Mouse (Mus musculus) left cerebral cortex, postnatal 36 days (tissue): Measurements from ENCODE around the gene Dgkb. TPM values are rescaled to one million over a fixed set of nuclear protein-coding genes. Genes with fewer than 3 reads are reported as not detected.

Experiments
- DNase-seq, 2 experiments: peaks; one replicate each; pipeline ENCODE4 v3.0.0; 2021 to 2022; ENCODE audit warnings: low spot score in 2 of 2, mixed read lengths in 1 of 2
- intact Hi-C: fragments of 180-260 bp; cut with DNase I; formaldehyde crosslinking; loops from one replicate; pipeline ENCODE4 v1.15.1; 2025
- total RNA-seq, 2 experiments: library from RNA; stranded (reverse); gene quantifications; 2 replicates each; pipeline ENCODE4 v1.2.3; 2021

Gene Dgkb
- total RNA-seq, 2 experiments from 2014 or later: 115 to 139 TPM

- no peak for DNase-seq
- intact Hi-C loops: no loop called here
Measured at GRCm38 (mm10) chr12:37985352-37985751, 167.8 kb downstream of the Dgkb start.

GRCm38 (mm10) chr12:37988066-37988591, 170.6 kb downstream of the Dgkb start:
- DNase-seq: no peak
- intact Hi-C loops: no loop called here

DNA sequence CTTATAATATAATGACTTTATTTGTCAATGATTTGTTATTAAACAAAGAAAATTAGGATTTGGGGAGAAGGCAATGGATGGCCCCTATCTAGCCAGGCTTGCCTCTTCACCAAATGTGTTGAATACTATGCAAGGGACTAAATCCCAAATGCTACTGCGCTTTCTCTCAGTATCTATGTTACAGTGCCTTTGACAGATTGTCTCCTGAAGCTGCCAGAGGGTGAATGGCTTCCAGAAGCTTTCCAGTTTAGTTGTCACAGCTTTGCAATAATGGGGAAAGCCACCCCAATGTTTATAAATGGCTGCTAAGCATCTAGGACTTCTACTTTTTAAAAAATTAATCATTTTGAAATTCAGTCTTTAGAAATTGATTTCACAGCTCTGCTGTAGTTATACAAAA, 175.7 kb downstream of the Dgkb start:
- intact Hi-C loops: no loop called here
- DNase-seq: no peak

DNA sequence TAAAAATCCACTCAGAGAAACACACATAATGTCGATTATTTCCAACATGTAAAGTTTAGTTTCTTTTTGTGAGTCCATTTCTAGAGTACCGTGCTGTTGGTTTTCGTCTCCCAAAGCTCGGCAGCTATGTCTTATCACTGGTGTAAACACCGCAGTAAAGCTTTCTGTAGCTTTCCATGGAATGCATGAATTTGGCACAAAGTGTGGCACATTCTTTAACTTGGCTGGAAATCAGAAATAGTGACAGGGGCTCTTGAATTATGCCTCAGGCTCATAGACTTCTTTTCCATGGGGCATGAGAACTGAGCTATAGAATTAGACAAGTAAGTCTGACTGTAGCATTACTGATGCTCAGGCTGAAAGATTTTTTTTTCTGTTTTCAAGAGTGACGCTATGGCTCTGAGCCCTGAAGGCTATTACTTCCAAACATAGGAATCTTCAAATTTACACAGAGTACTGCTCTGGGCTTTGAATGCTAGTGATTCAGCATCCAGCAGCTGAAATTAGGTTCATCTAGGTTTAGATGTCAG, 179.0 kb downstream of the Dgkb start:
- DNase-seq: no peak
- intact Hi-C loops: no loop called here

GRCm38 (mm10) chr12:38017674-38018073, 200.1 kb downstream of the Dgkb start:
- no peak for DNase-seq
- intact Hi-C loops: no loop called here

GRCm38 (mm10) chr12:38047256-38047655, 229.7 kb downstream of the Dgkb start:
- no peak for DNase-seq
- intact Hi-C loops: no loop called here

DNA sequence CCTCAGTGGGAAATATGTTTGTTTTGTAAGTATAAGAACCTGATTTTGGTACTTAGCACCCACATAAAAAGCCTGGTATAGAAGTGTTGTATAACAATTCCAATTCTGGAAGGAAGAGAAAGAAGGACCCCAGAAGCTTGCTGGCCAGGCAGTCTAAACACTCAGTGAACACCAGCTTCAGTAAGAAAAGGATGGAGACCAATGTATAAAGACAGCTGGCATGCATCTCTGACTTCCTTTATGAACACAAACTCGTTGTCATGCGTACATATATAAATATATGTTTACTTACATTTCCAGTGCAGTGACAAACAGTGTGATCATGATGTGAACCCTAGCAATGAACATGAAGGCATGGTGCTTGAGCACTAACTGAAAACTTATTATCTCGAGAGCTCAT, 270.7 kb downstream of the Dgkb start:
- DNase-seq: no peak
- intact Hi-C loops: no loop called here

- intact Hi-C loops: loop anchor here (5.0 to 10.0 kb wide), 3 partner anchors 340 to 1397 kb away; no protein-coding TSS in a partner anchor
- DNase-seq: no peak
Measured at GRCm38 (mm10) chr12:38111928-38112327, 294.4 kb downstream of the Dgkb start.

DNA sequence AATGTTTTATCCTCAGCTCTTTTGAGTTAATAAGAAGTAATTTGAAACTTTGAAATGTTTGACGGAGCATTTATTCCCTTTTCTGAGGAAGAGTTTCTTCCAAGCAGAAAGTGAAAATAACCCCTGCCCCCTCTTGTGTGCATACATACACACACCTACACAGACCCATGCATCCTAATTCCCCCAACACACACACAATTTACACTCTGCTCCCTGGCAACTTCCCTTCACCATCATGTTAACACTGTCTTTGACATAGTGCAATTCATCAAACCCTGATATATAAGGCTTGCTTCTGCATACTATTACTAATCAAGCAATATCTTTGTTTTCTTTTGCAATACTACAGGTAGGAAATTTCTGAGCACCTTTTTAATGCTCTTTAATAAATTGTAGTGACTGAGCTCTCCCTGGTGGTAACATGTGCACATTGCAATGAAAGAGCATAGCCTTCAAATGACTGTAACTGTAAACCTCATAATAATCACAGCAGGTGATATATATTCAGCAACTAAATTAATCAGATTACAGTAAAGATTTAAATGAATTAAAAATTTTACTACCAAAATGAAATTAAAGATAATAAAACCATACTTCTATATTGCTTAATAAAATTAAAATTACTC, 297.6 kb downstream of the Dgkb start:
- no peak for DNase-seq
- intact Hi-C loops: loop anchor here (5.0 to 10.0 kb wide), 4 partner anchors 233 to 1400 kb away; no protein-coding TSS in a partner anchor

GRCm38 (mm10) chr12:38123524-38123923, 306.0 kb downstream of the Dgkb start:
- intact Hi-C loops: no loop called here

DNA sequence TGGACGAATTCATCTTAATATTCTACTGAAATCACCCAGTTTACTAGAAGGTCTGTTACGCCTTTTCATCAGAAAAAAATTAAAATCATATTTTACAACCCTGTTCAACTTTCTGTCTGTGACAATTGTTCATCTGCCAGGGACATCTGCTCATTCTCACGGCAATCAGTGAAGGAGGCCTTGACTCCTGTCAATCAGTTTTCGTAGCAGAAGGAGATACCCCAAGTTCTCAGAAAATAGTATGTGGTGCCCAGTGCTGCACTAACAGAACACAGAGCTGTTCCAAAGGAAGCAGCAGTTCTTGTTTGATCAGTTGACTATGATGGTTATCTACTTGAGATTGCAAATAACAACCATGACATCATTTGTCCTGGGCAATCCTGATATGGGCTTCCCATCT, 307.8 kb downstream of the Dgkb start:
- intact Hi-C loops: no loop called here
- no peak for DNase-seq

More at GRCm38 (mm10) chr12:38123524-38123923, 306.0 kb downstream of the Dgkb start:
- no peak for DNase-seq

GRCm38 (mm10) chr12:38130209-38130915, 312.8 kb downstream of the Dgkb start:
- intact Hi-C loops: loop anchor here (2.0 kb wide), 1 partner anchor 1364 kb away; no protein-coding TSS in a partner anchor
- DNase-seq: no peak

- DNase-seq: no peak
- intact Hi-C loops: no loop called here
Measured at GRCm38 (mm10) chr12:38136379-38136778, 318.9 kb downstream of the Dgkb start.

DNA sequence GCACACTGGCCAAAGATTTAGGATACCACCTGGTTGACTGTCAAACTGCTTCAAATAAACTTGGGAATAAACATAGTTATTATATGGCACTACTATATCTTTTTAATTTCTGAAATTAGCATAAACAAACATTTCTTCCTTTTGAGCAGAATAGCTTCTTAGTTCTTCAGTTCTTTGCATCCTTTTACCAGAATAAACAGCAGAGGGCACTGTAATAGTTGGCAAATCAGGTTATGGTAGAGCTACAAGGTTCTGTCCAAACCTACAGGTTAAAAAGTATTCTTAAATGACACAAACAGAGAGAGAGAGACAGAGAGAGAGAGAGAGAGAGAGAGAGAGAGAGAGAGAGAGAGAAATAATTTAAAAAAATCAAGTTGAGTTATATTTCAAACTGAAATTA, 322.5 kb downstream of the Dgkb start:
- DNase-seq: no peak
- intact Hi-C loops: loop anchor here (10.0 kb wide), 1 partner anchor 645 kb away; no protein-coding TSS in a partner anchor

DNA sequence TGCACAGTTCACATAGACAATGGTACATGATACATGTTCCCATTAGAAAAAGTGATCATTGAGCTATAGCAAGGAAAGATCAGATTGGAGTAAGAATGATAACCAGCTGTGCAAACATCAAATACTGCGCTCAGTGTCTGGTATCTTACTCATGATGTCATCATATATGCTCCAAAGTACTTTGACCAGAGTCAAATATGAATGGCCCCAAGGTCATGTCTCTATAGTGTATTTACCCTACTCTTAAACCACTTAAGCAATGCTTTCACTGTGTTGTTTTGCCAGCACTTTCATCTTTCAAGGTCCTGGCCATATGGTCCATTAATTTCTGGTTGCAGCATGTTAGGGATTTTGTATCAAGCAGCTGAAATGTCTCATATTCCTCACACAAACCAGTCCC, 415.1 kb downstream of the Dgkb start:
- intact Hi-C loops: no loop called here
- DNase-seq: no peak

- intact Hi-C loops: no loop called here
- DNase-seq: no peak
Measured at GRCm38 (mm10) chr12:38268856-38269255, 451.3 kb downstream of the Dgkb start.

DNA sequence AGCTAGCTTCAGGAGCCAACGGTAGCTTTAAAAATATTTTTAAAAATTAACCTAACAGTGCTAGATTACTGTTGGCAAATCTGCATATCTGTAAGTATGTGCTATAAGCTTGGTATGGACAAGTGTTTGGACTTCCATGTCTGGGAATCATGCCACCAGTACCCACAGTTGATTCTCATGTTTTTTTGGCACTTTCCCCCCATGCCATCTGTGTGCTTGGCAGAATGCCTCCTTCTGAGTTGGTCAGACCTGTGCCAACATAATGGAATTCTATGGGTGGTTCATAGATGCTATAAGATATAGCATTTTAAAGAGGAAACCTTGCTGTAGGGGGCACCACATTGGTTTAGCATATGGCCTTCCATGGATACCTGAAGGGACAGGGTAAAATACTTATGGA, 484.0 kb downstream of the Dgkb start:
- peak; percentile 46 to 59 for DNase-seq
- intact Hi-C loops: no loop called here

DNA sequence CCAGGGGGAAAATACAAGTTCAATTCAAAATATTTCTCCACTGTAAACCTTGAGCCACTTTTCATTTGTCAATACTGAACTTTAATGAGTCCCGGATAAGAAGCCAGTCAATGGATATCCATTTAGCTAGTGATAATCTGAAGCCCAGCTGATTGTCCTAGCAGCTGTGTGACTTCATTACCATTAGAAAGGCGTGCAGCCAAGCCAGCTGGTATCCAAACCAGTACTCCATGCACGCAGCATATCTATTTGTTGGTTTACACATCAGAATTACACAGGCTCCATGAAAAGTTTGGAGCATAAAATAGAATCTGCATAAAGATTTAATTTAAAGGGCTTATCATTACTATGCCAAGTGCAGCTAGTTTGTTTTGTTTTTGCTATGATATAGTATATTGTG, 486.3 kb downstream of the Dgkb start:
- intact Hi-C loops: no loop called here
- DNase-seq: no peak

- intact Hi-C loops: no loop called here
- DNase-seq: no peak
Measured at GRCm38 (mm10) chr12:38304245-38304644, 486.7 kb downstream of the Dgkb start.

GRCm38 (mm10) chr12:38309885-38310284, 492.4 kb downstream of the Dgkb start:
- intact Hi-C loops: no loop called here

More at GRCm38 (mm10) chr12:38309885-38310284, 492.4 kb downstream of the Dgkb start:
- no peak for DNase-seq
